Comparison of ENCODE assay signal across 7 mouse cellular contexts in the genomic region with DNA sequence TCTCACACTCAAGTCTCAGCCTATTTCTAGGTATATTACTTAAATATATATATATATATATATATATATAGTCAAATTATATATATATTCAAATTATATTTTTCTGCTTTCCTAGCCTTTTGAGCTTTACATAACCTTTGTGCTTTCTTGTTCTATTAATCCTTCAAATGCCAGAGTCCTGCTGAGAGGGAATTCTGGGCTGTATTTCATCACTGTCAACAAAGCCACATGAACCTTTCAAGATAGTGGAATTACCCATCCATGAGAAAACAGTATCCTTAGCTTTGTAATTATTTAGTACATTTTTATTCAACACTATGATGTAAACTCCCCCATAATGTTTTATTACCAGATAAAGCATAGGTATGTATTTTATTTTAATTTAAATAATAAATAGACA.
"Had no signal": no experiment of that assay in that cellular context is flagged by ENCODE, and none has a peak within 500 bp of the region (broad histone marks: within the 10 kb centered on the region; RNA-seq: fewer than 3 reads in every experiment).

No protein-coding gene starts in this region.

- DNase-seq: lung, adult 2 months; lung, postnatal 14 days; lung, postnatal 36 days; right cerebral cortex, postnatal 14 days; thymus, adult 2 months; thymus, postnatal 25 days; thymus, postnatal 4 days had no signal
